Mouse (Mus musculus) limb, embryonic 10.5 days (tissue): ENCODE measurements at regions not wholly inside any gene's neighbourhood (a gene's known extent, or its start where the extent isn't known, plus 50 kb on each side); places are given as distances from the start of the nearest gene placed in this dataset.
"Not testable (repeated sequence)": the region's sequence is repeated elsewhere in the genome, so short reads cannot be mapped to it uniquely, and the experiment has no call there.

ENCODE experiments used
- DNase-seq: peaks from one replicate; pipeline ENCODE4 v3.0.0-alpha.2; 2017; ENCODE audit warnings: low spot score
- H3K27ac ChIP-seq: fragments of 300-500 bp; sonication (generic); 2 replicates; pipeline ENCODE4 v1.5.1; 2016; ENCODE audit warnings: mild to moderate bottlenecking
- H3K27me3 ChIP-seq: fragments of 300-500 bp; sonication (generic); 2 replicates; pipeline ENCODE4 v1.6.1; 2016; ENCODE audit warnings: low read depth, mild to moderate bottlenecking; ENCODE audit not compliant: poor library complexity, severe bottlenecking
- H3K36me3 ChIP-seq: fragments of 300-500 bp; sonication (generic); 2 replicates; pipeline ENCODE4 v1.6.1; 2016; ENCODE audit warnings: mild to moderate bottlenecking, moderate library complexity
- H3K4me1 ChIP-seq: fragments of 300-500 bp; sonication (generic); 2 replicates; pipeline ENCODE4 v1.6.1; 2016
- H3K4me3 ChIP-seq: fragments of 300-500 bp; sonication (generic); 2 replicates; pipeline ENCODE4 v1.5.1; 2016; ENCODE audit warnings: mild to moderate bottlenecking, moderate library complexity
- H3K9me3 ChIP-seq: fragments of 300-500 bp; sonication (generic); replicated peaks from 2 replicates; pipeline ENCODE4 v1.6.1; 2016; ENCODE audit warnings: mild to moderate bottlenecking
- WGBS: fragments of 180-500 bp; shearing (Covaris S2); methylation state at CpG from one replicate; pipeline ENCODE4 v1.1.7; 2016; 5-methylcytosine and 5-hydroxymethylcytosine counted together

- Histone ChIP-seq H3K27me3 (peaks cover 56% of the 10 kb centered on the region), H3K27ac (no peak overlapping the region), H3K4me3 (no peak overlapping the region), H3K36me3 (no peaks in the 10 kb centered on the region), H3K9me3 (no peaks in the 10 kb centered on the region), H3K4me1 (peaks cover 48% of the 10 kb centered on the region)
- 37% methylated on average over 10 of the region's 10 CpGs for WGBS
- no peak for DNase-seq
These were observed 201.9 kb upstream of the Prok2 start for GRCm38 (mm10) chr6:99927933-99928555.

GRCm38 (mm10) chr6:99924181-99924580 is 198.0 kb upstream of the Prok2 start:
- 16% methylated on average over 8 of the region's 8 CpGs for WGBS
- peak; percentile 80 for DNase-seq
- Histone ChIP-seq H3K4me3 (no peak overlapping the region), H3K4me1 (peaks cover 40% of the 10 kb centered on the region), H3K27me3 (peaks cover 62% of the 10 kb centered on the region), H3K27ac (peak overlapping the region; percentile 63), H3K36me3 (no peaks in the 10 kb centered on the region), H3K9me3 (no peaks in the 10 kb centered on the region)

GRCm38 (mm10) chr6:99921966-99922365 is 195.8 kb upstream of the Prok2 start:
- Histone ChIP-seq H3K36me3 (no peaks in the 10 kb centered on the region), H3K4me3 (no peak overlapping the region), H3K9me3 (no peaks in the 10 kb centered on the region), H3K27me3 (peaks cover 68% of the 10 kb centered on the region), H3K4me1 (peaks cover 28% of the 10 kb centered on the region), H3K27ac (no peak overlapping the region)
- no peak for DNase-seq
- WGBS: 90% methylated on average over 5 of the region's 5 CpGs

- DNase-seq: no peak
- H3K4me1 ChIP-seq: peaks cover 36% of the 10 kb centered on the region
- no peaks in the 10 kb centered on the region for H3K36me3 ChIP-seq
- 84% methylated on average over 7 of the region's 7 CpGs for whole genome bisulfite sequencing
- H3K9me3 ChIP-seq: no peaks in the 10 kb centered on the region
- peaks cover 58% of the 10 kb centered on the region for H3K27me3 ChIP-seq
- H3K27ac ChIP-seq: no peak overlapping the region
- no peak overlapping the region for H3K4me3 ChIP-seq
These were observed 193.8 kb upstream of the Prok2 start for GRCm38 (mm10) chr6:99919816-99920562.

- no peak for DNase-seq
- H3K4me1 ChIP-seq: peaks cover 22% of the 10 kb centered on the region
- 82% methylated on average over 3 of the region's 3 CpGs for WGBS
- no peak overlapping the region for H3K27ac ChIP-seq
- no peaks in the 10 kb centered on the region for H3K9me3 ChIP-seq
- no peak overlapping the region for H3K4me3 ChIP-seq
- H3K36me3 ChIP-seq: no peaks in the 10 kb centered on the region
- H3K27me3 ChIP-seq: peaks cover 69% of the 10 kb centered on the region
These were observed 192.2 kb upstream of the Prok2 start for GRCm38 (mm10) chr6:99918351-99918750.

- no peak for DNase-seq
- no peak overlapping the region for H3K27ac ChIP-seq
- no peaks in the 10 kb centered on the region for H3K36me3 ChIP-seq
- peaks cover 91% of the 10 kb centered on the region for H3K27me3 ChIP-seq
- H3K4me3 ChIP-seq: no peak overlapping the region
- 79% methylated on average over 7 of the region's 7 CpGs for WGBS
- no peaks in the 10 kb centered on the region for H3K9me3 ChIP-seq
- H3K4me1 ChIP-seq: 0 out of 2 replicates have a peak, but pooled peaks cover 1% of the 10 kb centered on the region
These were observed 183.7 kb upstream of the Prok2 start for GRCm38 (mm10) chr6:99909921-99910320.

- Histone ChIP-seq H3K27ac (no peak overlapping the region), H3K4me3 (no peak overlapping the region), H3K9me3 (no peaks in the 10 kb centered on the region), H3K4me1 (0 out of 2 replicates have a peak, but pooled peaks cover 1% of the 10 kb centered on the region), H3K36me3 (no peaks in the 10 kb centered on the region), H3K27me3 (peaks cover 91% of the 10 kb centered on the region)
- 81% methylated on average over 7 of the region's 7 CpGs for WGBS
- DNase-seq: no peak
These were observed 183.3 kb upstream of the Prok2 start for GRCm38 (mm10) chr6:99909459-99909858.

- Histone ChIP-seq H3K36me3 (no peaks in the 10 kb centered on the region), H3K4me1 (0 out of 2 replicates have a peak, but pooled peaks cover 4% of the 10 kb centered on the region), H3K9me3 (no peaks in the 10 kb centered on the region), H3K4me3 (no peak overlapping the region), H3K27ac (no peak overlapping the region), H3K27me3 (peaks cover 85% of the 10 kb centered on the region)
- WGBS: 88% methylated on average over 3 of the region's 3 CpGs
- DNase-seq: no peak
These were observed 181.9 kb upstream of the Prok2 start for GRCm38 (mm10) chr6:99908066-99908465.

GRCm38 (mm10) chr6:99905194-99905593 is 179.0 kb upstream of the Prok2 start:
- Histone ChIP-seq H3K9me3 (no peaks in the 10 kb centered on the region), H3K27ac (no peak overlapping the region), H3K4me1 (peaks cover 4% of the 10 kb centered on the region; the same call in 1 of the 2 replicates), H3K4me3 (no peak overlapping the region), H3K27me3 (peaks cover 89% of the 10 kb centered on the region), H3K36me3 (no peaks in the 10 kb centered on the region)
- DNase-seq: no peak
- 86% methylated on average over 5 of the region's 5 CpGs for WGBS

GRCm38 (mm10) chr6:99904607-99905006 is 178.4 kb upstream of the Prok2 start:
- H3K36me3 ChIP-seq: no peaks in the 10 kb centered on the region
- H3K9me3 ChIP-seq: no peaks in the 10 kb centered on the region
- no peak overlapping the region for H3K4me3 ChIP-seq
- peaks cover 89% of the 10 kb centered on the region for H3K27me3 ChIP-seq
- peaks cover 10% of the 10 kb centered on the region; the same call in 1 of the 2 replicates for H3K4me1 ChIP-seq
- no peak overlapping the region for H3K27ac ChIP-seq
- 86% methylated on average over 4 of the region's 4 CpGs for WGBS
- no peak for DNase-seq

- peaks cover 89% of the 10 kb centered on the region for H3K27me3 ChIP-seq
- not testable (repeated sequence) for H3K36me3 ChIP-seq, H3K9me3 ChIP-seq, H3K27ac ChIP-seq, H3K4me3 ChIP-seq
- peak; percentile 58 for DNase-seq
- peaks cover 12% of the 10 kb centered on the region; the same call in 1 of the 2 replicates for H3K4me1 ChIP-seq
These were observed 177.9 kb upstream of the Prok2 start for GRCm38 (mm10) chr6:99904044-99904443.

- peaks cover 89% of the 10 kb centered on the region for H3K27me3 ChIP-seq
- peaks cover 17% of the 10 kb centered on the region; the same call in 1 of the 2 replicates for H3K4me1 ChIP-seq
- H3K4me3 ChIP-seq: no peak overlapping the region
- H3K9me3 ChIP-seq: no peaks in the 10 kb centered on the region
- no peak for DNase-seq
- WGBS: 86% methylated on average over 3 of the region's 3 CpGs
- H3K27ac ChIP-seq: no peak overlapping the region
- H3K36me3 ChIP-seq: no peaks in the 10 kb centered on the region
These were observed 175.4 kb upstream of the Prok2 start for GRCm38 (mm10) chr6:99901564-99901963.

- 94% methylated on average over 5 of the region's 5 CpGs for WGBS
- Histone ChIP-seq H3K4me3 (no peak overlapping the region), H3K9me3 (no peaks in the 10 kb centered on the region), H3K27me3 (peaks cover 89% of the 10 kb centered on the region), H3K27ac (no peak overlapping the region), H3K36me3 (no peaks in the 10 kb centered on the region), H3K4me1 (peaks cover 17% of the 10 kb centered on the region; the same call in 1 of the 2 replicates)
- DNase-seq: no peak
These were observed 175.0 kb upstream of the Prok2 start for GRCm38 (mm10) chr6:99901146-99901545.
